Mouse (Mus musculus): ENCODE results near the gene Med24. TPM values are rescaled to one million over a fixed set of nuclear protein-coding genes. Genes with fewer than 3 reads are reported as not detected.
A peak's percentile ranks its signal among the peaks of the same experiment; 100 is the strongest.
"Not testable (repeated sequence)": the region's sequence is repeated elsewhere in the genome, so short reads cannot be mapped to it uniquely, and the experiment has no call there.

Med24 gene
- total RNA-seq, 2 experiments from 2014 or later: 118 to 130 TPM

DNA sequence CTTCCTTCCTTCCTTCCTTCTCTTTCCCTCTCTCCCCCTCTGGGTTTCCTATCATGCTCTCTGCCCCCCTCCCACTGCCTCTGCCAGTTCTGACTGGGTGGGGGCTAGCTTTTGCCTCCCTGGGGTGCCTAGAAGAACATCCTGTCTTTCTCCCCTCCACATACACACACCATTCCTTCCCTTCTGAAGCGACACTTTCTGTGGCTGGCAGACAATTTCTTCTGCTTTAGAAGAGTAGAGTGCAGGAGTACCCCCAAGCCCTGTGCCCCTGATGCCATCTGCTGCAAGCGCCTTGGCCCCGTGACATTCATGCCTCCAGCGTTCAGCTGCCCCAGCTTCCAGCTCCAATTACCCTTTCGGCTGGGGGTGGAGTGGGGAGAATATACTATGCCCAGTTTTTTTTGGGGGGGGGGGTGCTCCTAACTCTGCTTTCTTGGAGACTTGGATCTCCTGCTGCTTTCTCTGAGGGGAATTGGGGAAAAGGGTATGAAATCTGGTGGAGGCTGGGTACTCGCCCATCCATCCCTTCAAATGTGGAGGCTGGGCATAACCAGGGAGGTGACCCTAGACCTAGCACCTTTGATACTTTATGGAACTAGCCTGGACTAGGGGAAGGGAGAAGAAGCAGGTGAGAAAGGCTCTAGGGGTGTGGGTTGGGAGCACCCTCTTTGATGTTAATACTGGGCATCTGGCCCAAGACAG, 18.7 kb upstream of the Med24 start:
- DNase-seq (ENCODE audit: extremely low spot score in 1 of 2, low spot score in 1 of 2): no peak

DNA sequence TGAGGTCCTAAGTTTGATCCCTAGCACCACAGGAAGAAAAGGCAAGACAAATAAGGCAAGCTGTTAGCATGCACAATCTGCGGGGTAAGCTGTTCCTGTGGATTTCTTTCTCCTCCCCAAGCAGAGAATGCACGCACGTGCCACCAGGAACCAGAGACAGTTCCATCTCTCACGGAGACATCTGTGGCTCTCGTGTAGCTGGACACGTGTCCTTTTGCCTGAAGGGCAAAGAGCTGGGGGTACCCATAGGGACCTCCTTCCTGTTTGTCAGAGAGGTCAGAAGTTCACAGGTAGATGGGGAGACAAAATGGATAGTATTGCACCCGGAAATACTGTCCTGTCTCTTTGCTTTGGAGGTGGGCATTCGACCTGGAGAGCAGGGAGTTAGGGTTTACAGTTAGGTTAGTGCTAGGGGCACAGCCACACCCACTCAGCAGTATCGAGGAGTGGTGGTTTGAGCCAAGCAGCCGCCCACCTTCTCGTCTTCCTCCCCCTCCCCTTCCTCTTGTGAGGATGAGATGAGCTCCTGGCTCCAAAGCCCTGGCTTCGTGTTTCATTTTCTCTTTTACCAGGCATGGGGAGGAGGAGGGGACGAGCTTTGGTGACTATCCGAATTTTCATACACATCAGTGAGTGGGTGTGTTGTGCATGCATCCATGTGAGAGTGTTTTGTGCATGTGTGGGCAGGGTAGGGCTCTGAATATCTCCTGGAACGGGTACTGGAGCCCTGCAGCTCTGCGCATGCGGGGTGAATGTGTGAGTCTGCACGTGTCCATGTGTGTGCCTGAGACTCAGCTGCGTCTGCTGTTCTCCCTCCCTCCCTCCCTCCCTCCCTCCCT, 17.8 kb upstream of the Med24 start:
- DNase-seq (ENCODE audit: extremely low spot score in 1 of 2, low spot score in 1 of 2): peak; percentile 76 to 84

DNA sequence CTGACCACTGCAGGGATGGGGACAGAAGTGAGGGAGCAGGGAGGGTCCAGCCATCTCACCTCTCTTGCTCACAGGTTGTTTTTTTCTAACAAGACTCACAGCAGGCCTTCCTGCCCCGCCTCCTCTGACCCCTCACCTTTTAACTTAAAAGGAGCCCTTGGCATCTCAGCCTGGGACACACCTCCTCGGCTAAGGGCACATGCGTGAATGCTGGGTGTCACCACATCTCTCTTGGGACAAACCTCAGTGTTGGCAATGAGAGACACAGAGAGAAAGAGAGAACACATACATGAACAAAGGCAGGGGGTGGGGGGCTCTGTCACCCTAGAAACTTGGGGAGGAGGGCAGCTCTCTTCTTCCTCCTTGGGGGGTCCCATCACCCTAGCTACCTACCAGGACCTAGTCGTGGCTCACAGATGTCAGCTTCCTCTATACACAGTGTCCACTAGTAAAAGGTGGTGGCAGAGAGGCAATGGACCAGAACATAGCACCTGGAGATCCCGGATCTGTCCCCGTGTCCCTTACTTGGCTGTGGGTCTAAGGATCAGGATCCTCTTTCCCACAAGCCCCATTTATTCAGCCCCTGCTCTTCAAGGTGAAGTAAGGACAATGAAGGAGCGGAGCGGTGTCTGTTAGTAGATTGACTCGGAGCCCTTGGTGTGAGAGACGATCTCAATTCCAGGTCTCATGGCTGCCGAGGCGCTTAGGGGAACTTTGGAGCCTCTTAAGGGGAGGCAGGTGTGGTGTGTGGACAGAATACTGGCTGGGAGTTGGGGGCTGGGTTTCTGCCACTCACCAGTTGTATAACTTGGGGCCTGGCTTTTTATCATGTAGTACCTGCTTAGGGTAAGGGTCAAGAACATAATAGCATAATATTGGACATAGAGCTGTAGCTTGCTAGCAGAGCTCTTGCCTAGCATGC, 17.0 kb upstream of the Med24 start:
- DNase-seq (ENCODE audit: extremely low spot score in 1 of 2, low spot score in 1 of 2): no peak

DNA sequence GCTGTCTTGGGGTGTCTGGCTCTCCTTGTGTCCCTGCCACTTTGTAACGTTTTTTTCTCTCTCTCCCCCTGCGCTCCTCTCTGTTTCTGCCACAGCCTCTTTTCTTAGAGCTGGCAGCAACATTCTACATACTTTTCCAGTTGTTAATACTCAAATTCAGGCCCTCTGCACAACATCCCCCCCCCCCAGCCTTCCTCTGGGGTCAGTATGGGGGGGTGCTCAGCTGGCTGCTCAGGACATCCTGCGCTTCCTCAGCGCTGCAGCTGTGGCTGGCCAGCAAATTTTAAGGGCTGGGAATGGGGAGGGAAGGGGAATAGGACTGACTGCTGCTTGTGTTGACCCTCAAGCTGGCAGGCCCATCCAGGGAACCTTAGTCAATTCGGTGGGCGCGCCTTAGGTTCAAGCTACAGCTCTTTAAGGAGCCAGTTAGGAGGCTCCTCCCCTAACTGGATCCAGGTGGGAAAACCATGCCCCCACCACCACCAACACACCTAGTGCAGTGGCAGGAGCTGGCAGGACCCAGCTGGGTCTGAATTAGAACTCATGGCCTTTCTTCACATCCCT, 15.3 kb upstream of the Med24 start:
- DNase-seq (ENCODE audit: extremely low spot score in 1 of 2, low spot score in 1 of 2): no peak

DNA sequence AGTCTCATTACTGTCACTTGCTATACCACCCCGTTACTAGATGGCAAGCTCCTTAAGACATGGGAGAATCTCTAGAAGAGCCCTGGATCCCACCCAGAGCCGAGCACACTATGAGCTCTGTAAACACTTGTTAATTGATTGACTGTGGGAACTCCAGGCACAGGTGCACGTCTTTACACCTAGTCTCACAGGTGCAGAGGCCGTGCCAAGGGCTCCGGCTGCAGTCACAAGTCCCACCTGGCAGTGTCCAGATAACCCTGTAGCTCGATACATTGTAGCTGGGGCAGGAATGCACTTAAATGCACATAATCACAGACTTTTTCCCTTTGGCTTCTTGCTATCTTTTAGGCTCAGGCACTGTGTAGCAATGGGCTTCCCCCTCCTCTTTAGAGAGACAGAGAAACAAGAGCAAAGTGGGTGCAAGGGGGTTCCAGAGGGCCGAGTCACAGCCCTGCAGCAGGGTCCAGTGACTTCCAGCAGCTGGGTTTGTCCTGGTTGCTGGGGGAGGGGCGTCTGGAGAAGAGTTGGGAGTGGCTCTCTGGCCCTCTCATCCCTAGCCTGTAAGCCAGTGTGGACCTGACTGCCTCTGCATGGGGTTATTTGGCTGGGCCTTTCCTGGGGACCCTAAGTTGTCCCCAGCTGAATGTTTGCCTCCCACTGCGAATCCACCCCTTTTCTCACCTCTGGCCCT, 14.6 kb upstream of the Med24 start:
- DNase-seq (ENCODE audit: extremely low spot score in 1 of 2, low spot score in 1 of 2): peak in 1 of 2 experiments; percentile 50

DNA sequence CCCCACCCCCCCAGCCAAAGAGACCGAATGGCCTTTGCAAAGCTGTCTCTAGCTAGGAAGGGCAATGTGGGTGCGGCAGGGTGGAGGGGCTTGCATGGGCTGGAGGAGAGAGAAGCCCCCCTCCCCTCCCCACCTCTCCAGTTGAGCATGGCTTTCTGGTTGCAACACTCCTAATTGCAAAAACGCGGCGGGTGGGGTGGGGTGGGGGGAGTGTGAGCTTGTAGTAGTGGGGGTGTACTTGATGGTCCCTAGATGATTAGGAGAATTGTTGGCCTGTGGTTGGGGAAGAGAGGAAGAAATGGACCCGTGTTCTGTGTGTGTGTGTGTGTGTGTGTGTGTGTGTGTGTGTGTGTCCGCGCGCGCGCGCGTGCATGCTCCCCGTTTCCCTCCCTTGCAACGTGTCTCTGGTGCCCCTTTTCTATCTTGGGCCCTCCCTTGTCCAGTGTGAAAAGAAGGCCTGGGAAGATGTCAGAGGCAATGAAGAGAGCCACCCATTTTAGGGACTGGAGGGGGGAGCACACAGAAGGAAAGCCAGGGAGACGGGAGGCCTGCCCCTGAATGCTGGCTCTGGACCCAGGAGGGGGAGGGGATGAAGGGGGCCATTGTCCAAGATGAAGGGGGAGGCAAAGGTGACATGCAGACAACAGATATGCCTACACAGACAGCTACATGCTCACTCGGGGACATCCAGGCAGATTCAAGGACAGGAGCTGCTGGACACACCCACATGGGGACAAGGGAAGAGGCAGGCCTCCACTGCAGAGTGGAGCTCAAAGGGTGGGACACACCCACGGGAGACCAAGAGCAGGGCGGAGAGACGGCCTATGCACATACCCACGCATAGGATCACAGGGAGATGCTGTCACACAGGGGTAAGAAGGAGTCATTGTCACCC, 13.4 kb upstream of the Med24 start:
- peak; percentile 50 to 56 for DNase-seq (ENCODE audit: extremely low spot score in 1 of 2, low spot score in 1 of 2)

DNA sequence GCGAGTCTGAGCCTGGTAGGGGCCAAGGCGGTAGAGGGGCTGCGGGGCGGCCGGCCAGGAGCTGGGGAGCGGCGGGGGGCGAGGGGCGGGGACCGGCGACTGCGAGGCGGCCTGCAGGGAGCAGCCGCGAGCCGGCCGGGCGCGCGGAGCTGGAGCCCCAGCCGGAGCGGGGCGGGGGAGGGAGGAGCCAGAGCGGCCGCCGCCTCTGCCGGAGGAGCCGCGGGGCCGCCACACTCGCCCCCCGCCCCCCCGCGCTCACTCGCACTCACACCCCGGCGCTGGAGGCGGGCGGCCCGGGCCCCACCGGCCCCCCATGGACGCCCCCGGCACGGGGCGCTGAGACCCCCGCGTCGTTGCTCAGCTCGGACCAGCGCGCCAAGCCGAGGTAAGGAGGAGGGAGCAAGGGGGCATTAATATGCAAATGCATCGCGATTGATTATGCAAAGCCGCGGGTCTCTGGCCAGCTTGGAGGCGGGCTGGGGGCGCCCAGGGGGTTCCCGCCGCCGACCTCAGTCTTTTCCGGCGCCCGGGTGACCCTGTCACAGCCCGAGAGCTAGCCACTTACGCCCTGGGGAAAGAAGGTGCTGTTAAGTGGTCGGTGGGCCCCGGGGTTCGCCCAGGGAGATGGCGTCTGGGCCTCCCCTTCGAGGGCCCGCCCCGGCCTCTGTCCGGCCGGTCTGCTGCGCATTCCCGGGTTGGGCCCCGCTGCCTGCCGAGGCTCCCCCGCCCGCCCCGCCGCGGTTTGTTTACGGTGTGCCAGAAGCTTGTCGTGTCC, 12.6 kb upstream of the Med24 start:
- peak; percentile 59 to 73 for DNase-seq (ENCODE audit: extremely low spot score in 1 of 2, low spot score in 1 of 2)

DNA sequence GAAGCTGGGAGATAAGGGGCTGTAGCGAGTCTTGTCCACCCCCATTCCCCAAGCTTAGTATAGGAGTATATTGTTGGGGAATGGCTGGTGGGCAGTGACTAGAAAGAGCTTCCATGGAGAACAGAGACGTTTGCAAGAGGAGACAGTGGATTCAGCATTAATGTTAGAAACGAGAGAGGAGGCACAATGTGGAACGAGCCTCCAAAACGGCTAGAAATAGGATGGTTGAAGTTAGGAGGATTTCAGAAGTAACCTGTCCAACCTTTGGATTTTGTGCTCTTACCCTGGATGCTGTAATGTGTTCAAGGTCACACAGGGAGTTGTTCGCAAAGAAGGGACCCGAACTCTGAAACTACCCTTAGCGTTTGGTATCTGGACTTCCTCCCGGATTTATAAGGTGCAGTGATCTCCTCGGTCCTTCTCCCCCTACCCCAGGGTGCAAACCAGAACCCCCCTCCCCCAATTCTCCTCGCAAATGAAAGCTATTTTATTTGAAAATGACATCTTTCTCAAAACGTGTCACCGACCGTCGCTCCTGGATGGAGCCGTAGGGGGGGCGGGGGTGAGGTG, 11.9 kb upstream of the Med24 start:
- no peak for DNase-seq (ENCODE audit: extremely low spot score in 1 of 2, low spot score in 1 of 2)

DNA sequence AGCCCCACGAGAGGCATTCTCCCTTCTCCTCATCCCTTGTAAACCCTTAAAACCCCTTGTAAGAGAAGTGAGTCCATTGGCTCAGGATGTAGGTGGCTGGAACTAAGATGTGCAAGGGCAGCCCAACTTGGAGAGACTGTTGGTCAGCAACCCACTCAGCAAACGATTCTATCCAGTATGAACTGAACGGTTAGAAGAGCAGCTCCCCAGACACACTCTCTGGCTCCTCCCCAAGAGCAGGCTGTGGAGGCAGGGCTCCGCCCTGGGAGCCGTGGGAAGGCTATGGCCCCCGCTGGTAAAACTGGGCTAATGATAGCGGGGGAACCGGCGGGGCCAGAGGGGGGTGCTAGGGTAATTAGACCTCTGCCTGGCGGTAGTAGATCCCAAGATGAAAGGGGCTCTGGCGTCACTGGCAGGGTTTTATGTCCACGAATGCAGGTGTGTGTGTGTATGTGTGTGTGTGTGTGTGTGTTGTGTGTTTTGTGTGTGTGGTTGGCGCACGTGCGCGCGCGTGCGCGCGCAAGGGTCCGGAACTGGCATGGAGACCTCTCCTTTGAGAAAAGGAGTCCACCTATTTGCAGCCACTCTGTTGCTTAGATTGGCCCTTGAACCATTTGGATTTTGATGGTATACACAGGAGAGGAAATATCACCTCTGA, 11.3 kb upstream of the Med24 start, which contains the start of gene Thra:
TSS of gene Thra (plus strand) at position 246 of the 658 bp plus-strand sequence.
- DNase-seq (ENCODE audit: extremely low spot score in 1 of 2, low spot score in 1 of 2): peak; percentile 49 to 56

DNA sequence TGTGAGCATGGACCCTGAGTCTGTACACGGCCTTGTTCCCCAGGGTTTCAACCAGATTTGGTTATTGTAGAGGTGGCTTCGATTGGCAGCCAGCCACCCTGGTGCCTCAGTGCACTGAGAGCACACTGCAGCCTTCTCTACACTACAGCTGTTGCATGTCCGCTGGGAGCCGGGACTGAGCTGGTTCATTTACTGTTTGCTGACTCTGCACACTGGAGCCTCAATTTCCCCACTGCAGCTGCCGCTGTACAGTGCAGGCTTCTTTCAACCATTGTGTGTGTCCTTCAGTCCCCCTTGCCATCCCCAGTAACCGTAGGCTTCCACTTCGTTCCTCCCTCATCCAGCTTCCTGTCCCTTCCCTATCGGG, 10.8 kb upstream of the Med24 start:
- peak; percentile 42 to 44 for DNase-seq (ENCODE audit: extremely low spot score in 1 of 2, low spot score in 1 of 2)

DNA sequence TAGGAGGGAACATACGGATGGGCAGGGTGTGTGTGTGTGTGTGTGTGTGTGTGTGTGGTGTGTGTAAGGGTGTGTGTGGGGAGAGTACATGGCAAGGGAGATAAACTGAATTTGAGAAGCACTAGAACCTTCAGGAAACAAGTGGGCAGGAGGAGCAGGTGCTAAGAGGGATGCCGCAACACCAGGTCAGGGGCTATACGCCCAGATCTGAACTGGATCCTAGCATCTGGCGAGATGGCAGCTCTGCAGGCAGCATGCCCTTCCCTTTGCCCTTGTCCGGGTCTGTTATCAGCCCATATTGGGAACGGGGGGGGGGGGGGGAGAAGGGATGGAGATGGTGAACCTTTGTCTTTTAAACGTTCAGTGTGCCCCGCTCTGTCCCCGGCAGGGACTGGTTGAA, 9.7 kb upstream of the Med24 start:
- peak in 1 of 2 experiments; percentile 39 for DNase-seq (ENCODE audit: extremely low spot score in 1 of 2, low spot score in 1 of 2)

DNA sequence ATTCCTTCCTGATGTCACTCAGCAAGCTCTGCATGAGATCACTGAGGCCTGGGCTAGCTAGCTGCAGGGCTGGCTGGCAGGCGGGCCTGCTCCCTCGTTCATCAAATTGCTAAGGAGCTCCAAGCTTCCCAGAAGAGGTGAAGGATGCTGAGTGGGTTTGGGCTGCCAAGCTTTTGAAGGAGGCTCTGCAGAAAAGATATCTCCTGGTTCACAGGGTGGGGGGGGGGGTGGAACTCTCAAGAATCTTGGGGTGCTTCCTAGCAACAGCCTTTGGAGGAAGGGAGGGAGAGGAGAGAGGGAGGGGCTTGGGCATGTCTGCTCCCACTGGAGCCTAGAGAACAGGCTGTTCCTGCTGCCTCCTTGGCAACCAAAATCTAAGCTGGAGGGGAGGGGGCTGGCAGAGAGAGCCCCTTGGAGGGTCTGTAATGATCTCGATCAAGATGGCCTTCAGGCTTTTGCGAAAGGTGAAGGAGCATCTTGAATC, 9.2 kb upstream of the Med24 start:
- DNase-seq (ENCODE audit: extremely low spot score in 1 of 2, low spot score in 1 of 2): peak; percentile 29 to 44

DNA sequence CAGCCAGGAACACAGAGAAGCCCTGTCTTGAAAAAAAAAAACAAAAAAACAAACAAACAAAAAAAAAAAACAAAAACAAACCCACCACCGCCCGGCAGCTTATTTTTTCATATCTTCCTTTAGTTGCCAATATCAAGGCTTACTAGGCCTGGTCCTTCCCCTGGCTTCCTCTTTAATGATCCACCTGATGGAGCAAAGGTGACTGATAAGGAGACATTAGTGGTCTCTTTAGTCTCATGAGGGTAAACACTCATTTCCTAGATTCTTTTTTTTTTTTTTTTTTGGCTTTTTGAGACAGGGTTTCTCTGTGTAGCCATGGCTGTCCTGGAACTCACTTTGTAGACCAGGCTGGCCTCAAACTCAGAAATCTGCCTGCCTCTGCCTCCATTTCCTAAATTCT, 8.0 kb upstream of the Med24 start:
- not testable (repeated sequence) for DNase-seq (ENCODE audit: extremely low spot score in 1 of 2, low spot score in 1 of 2)

DNA sequence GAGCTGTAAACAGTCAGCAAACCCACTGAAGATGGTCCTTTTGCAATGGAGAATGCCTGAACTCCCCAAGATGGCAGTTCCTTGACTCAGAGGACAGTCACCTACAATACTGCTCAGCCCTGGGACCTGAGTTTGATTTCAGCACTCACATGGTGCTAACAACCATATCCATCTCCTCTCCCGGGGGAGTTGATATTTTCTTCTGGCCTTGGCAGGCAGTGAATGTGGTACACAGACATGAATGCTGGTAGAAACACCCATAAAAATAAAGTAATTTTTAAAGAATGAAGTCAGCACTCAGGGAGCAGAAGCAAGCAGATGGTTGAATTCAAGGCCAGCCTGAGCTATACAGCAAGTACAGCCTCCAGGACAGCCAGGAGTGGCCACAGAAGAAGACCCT, 6.9 kb upstream of the Med24 start:
- no peak for DNase-seq (ENCODE audit: extremely low spot score in 1 of 2, low spot score in 1 of 2)

DNA sequence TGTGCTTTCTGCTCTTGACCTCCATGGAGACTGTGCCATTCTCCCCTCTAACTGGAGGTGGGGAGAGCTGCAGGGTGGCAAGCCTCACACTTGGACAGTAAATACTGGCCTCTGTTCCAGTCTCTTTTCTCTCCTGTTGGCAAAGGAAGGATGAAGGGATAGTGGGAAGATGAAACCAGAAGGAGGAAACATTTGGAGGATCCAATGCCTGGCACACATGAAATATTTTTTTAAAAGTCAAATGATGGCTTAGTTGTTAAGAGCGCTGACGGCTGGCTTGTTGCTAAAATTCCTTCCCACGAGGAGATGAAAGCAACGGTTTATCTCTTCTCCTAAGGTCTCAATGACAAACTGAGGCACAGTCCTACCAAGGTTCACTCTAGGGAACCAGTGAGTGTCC, 5.9 kb upstream of the Med24 start:
- no peak for DNase-seq (ENCODE audit: extremely low spot score in 1 of 2, low spot score in 1 of 2)

DNA sequence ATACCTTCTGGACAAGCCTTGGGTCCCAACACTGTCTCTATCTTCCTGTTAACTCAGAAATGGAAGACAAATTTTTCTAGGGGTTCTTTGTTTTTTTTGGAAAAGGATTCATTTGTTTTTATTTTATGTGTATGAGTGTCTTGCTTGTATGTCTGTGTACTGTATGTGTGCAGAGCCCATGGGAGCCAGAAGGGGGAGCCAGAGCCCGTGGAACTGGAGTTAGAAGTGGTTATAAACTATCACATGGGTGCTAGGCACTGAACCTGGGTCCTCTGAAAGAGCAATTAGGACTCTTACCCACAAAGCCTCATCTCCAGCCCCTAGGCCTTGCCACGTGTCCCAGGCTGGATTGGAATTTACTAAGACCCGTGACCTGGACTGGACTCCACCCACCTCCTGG, 4.8 kb upstream of the Med24 start:
- DNase-seq (ENCODE audit: extremely low spot score in 1 of 2, low spot score in 1 of 2): no peak

DNA sequence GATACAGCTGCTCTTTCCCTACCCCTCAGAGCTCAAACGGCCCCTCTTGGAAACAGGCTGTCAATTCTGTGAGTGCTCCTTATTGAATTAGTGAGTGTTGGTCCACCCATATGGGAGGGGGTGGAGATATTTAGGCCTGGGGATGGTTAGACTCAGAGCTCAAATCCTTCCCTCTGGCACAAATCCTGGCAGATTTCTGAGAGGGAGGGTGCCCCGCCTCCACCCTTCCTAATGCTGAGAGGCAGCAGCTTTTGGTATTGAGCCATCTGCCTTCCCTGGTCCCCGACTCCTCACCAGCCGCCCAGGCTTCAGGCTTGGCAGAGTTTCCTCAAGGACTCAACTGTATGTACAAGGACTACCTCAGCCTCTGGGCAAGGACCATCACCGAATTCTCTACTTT, 1.9 kb upstream of the Med24 start:
- peak in 1 of 2 experiments; percentile 46 for DNase-seq (ENCODE audit: extremely low spot score in 1 of 2, low spot score in 1 of 2)

Data from layer of hippocampus, postnatal 25 days (tissue).